In the genomic region with DNA sequence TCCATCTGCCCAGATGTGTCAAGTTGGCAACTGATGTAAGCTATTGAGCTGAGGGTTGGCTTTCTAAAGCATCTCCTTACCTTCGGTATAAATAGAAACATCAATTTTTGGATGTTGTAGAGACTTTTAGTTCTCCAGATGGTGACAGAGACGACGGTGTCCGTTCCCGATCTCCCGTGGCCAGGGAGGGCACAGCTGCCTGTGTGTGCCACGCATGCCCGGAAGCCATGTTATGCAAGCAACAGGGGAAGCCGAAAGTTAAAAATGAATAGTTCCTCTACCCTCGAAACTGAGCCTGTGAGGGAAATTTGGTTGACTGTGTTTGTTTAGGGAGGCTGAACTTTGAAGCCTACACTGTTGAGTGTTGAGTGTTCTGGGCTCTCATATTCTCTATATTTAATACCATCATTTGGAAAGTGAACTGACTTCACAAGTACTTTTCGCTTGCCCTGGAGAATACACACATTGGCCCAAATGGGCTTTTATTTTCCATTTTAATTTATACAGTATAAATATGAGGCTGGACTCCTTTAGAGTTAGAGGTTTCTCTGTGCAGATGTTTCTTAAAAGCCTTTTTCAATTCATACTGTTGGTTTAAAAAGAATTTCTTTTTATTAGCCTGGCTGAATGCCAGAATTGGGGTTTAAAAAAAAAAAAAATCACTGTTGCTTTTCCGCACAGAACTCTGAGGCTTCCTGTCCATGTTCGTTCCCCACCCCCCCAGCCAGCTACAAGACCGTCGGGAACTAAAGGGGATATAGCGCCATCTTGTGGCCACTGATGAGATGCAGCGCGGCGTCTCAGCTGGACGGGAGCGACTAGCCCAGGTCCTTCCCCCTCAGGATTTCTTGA, we compare ENCODE assay signal across 9 mouse cellular contexts. TPM values are rescaled to one million over a fixed set of nuclear protein-coding genes. Genes with fewer than 3 reads are reported as not detected.
DNase-seq lines count a peak whose midpoint lies in the region; ATAC-seq lines count a peak whose summit lies in the region.
"Had no signal": no experiment of that assay in that cellular context is flagged by ENCODE, and none has a peak within 500 bp of the region (broad histone marks: within the 10 kb centered on the region; RNA-seq: fewer than 3 reads in every experiment).

No protein-coding gene starts in this region.

- H3K4me1 ChIP-seq in embryonic facial prominence, embryonic 12.5 days = 0 out of 2 replicates have a peak, but pooled peaks cover 5% of the 10 kb centered on the region
- peaks cover 20% of the 10 kb centered on the region for H3K4me1 ChIP-seq in limb, embryonic 13.5 days
- H3K4me1 ChIP-seq in midbrain, embryonic 15.5 days = 0 out of 2 replicates have a peak, but pooled peaks cover 3% of the 10 kb centered on the region

- peak overlapping the region; percentile 57 for H3K27ac ChIP-seq in embryonic facial prominence, embryonic 12.5 days
- H3K27ac ChIP-seq in limb, embryonic 13.5 days = peak overlapping the region; percentile 89
- no peak overlapping the region for H3K27ac ChIP-seq in midbrain, embryonic 15.5 days

- H3K4me3 ChIP-seq in embryonic facial prominence, embryonic 12.5 days = no peak overlapping the region
- peak overlapping the region; percentile 22 for H3K4me3 ChIP-seq in limb, embryonic 13.5 days
- no peak overlapping the region for H3K4me3 ChIP-seq in midbrain, embryonic 15.5 days

- peak; percentile 66 for DNase-seq in 3134 (ENCODE audit: extremely low read depth, insufficient read length, low spot score)
- peak; percentile 80 to 89 for DNase-seq in adrenal gland, postnatal 36 days
- DNase-seq in heart, adult 18-20 months = peak; percentile 80 to 87
- peak; percentile 75 to 89 for DNase-seq in kidney, adult 8-10 months
- DNase-seq in spleen, postnatal 10 days (ENCODE audit: low spot score in 2 of 2) = peak; percentile 38 to 79

- H3K27me3 ChIP-seq in embryonic facial prominence, embryonic 12.5 days = no peaks in the 10 kb centered on the region
- H3K27me3 ChIP-seq in limb, embryonic 13.5 days = no peaks in the 10 kb centered on the region
- H3K27me3 ChIP-seq in midbrain, embryonic 15.5 days (replicated peaks) = no peaks in the 10 kb centered on the region

- 42% methylated on average over 21 of the region's 21 CpGs for WGBS in embryonic facial prominence, embryonic 12.5 days
- 34% methylated on average over 21 of the region's 21 CpGs for WGBS in limb, embryonic 13.5 days
- WGBS in midbrain, embryonic 15.5 days = 44% methylated on average over 21 of the region's 21 CpGs

- no peak overlapping the region for H3K4me2 ChIP-seq in embryonic facial prominence, embryonic 12.5 days (replicated peaks)
- H3K4me2 ChIP-seq in limb, embryonic 13.5 days (replicated peaks) = peak overlapping the region; percentile 52
- no peak overlapping the region for H3K4me2 ChIP-seq in midbrain, embryonic 15.5 days

- ATAC-seq in embryonic facial prominence, embryonic 12.5 days (ENCODE audit: insufficient number of reproducible peaks, insufficient read depth, low FRiP score, low TSS enrichment) = 0 out of 2 replicates have a peak, but pooled peaks have one; percentile 64
- ATAC-seq in limb, embryonic 13.5 days (ENCODE audit: low FRiP score, low read depth) = peak; percentile 93
- ATAC-seq in midbrain, embryonic 15.5 days (replicated peaks) = peak; percentile 80

- no peak overlapping the region for H3K9ac ChIP-seq in embryonic facial prominence, embryonic 12.5 days
- H3K9ac ChIP-seq in limb, embryonic 13.5 days = no peak overlapping the region
- no peak overlapping the region for H3K9ac ChIP-seq in midbrain, embryonic 15.5 days

- H3K9me3 ChIP-seq in embryonic facial prominence, embryonic 12.5 days = peaks cover 3% of the 10 kb centered on the region; the same call in 1 of the 2 replicates
- H3K9me3 ChIP-seq in limb, embryonic 13.5 days = no peaks in the 10 kb centered on the region; the same call in 1 of the 2 replicates
- no peaks in the 10 kb centered on the region for H3K9me3 ChIP-seq in midbrain, embryonic 15.5 days

- H3K36me3 ChIP-seq in embryonic facial prominence, embryonic 12.5 days = no peaks in the 10 kb centered on the region
- H3K36me3 ChIP-seq in limb, embryonic 13.5 days = no peaks in the 10 kb centered on the region
- no peaks in the 10 kb centered on the region for H3K36me3 ChIP-seq in midbrain, embryonic 15.5 days (replicated peaks)
- H3K36me3 ChIP-seq: G1E had no signal

RNA-seq across cellular contexts. Expression of a gene that starts 31.8 kb away (rescaled TPM):
- 10 to 100 TPM; 12.6 to 12.9 TPM for total RNA-seq in adrenal gland, postnatal 36 days (2021)
- polyA plus RNA-seq in embryonic facial prominence, embryonic 12.5 days (2016; fragmentation: Nextera tagmentation; extraction: Ambion mirVana) = 372 and 387 TPM in 2 replicates
- 1 to 10 TPM; 1.4 to 1.6 TPM for total RNA-seq in heart, adult 18-20 months (2021)
- 396 and 444 TPM in 2 replicates for polyA plus RNA-seq in limb, embryonic 13.5 days (2015; fragmentation: Nextera tagmentation; extraction: Ambion mirVana)
- polyA plus RNA-seq in midbrain, embryonic 15.5 days (2015; fragmentation: Nextera tagmentation; extraction: Ambion mirVana) = 63.0 and 66.4 TPM in 2 replicates
